Mouse (Mus musculus) testis, adult 2 months (tissue): ENCODE data around the gene Tspo. TPM values are rescaled to one million over a fixed set of nuclear protein-coding genes. Genes with fewer than 3 reads are reported as not detected.

Source experiments
- H3K27ac ChIP-seq: fragments of 200-500 bp; 2 replicates; pipeline ENCODE4 v1.5.1; 2012; ENCODE audit warnings: low read depth, low read length; ENCODE audit not compliant: control insufficient read depth, insufficient read depth
- H3K27me3 ChIP-seq: fragments of 200-500 bp; 2 replicates; pipeline ENCODE4 v1.6.1; 2012; ENCODE audit warnings: mild to moderate bottlenecking, low read length, moderate library complexity; ENCODE audit not compliant: control insufficient read depth, insufficient read depth
- H3K36me3 ChIP-seq: fragments of 200-500 bp; 2 replicates; pipeline ENCODE4 v1.6.1; 2012; ENCODE audit warnings: mild to moderate bottlenecking, low read length; ENCODE audit not compliant: control insufficient read depth, insufficient read depth
- H3K4me1 ChIP-seq: fragments of 200-500 bp; 2 replicates; pipeline ENCODE4 v1.6.1; 2012; ENCODE audit warnings: low read length; ENCODE audit not compliant: control insufficient read depth, insufficient read depth
- H3K4me3 ChIP-seq: fragments of 200-500 bp; 2 replicates; pipeline ENCODE4 v1.5.1; 2012; ENCODE audit warnings: low read depth, mild to moderate bottlenecking, low read length, moderate library complexity, mixed read lengths; ENCODE audit not compliant: control insufficient read depth
- CTCF ChIP-seq: fragments of 200-500 bp; IDR thresholded peaks from 2 replicates; pipeline ENCODE4 v1.5.1; 2012; ENCODE audit warnings: low read depth, mild to moderate bottlenecking, inconsistent platforms, low read length, moderate library complexity; ENCODE audit not compliant: control insufficient read depth, insufficient read depth, insufficient replicate concordance
- POLR2A ChIP-seq: fragments of 200-500 bp; IDR thresholded peaks from 2 replicates; pipeline ENCODE4 v1.6.1; 2012; ENCODE audit warnings: low read depth, mild to moderate bottlenecking, inconsistent platforms, low read length, moderate library complexity; ENCODE audit not compliant: control insufficient read depth
- polyA plus RNA-seq: library from polyadenylated mRNA; depleted of rRNA; stranded (reverse); fragments of >200 nt; gene quantifications from 2 replicates; pipeline ENCODE4 v1.2.3, GENCODE M21; 2012

Gene Tspo
- polyA plus RNA-seq, 1 experiment: 19.5 TPM

DNA sequence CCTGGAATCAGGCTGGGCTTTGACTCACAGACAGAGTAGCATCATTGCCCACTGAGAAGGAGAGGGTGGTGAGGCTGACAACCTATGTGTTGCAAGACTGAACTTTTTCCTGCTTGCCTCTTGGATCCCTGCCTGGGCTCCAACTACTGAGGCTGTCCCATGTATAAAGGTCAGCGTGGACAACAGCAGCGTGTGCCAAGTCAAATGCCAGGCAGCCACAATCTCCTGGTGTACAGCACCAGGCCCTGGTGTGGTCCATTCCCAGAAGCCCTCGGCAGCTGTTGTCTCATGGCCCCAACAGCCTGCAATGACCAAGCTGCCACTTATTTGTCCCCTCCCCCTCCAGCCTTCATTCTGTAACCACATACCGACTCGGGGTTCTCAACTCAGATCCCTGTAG lies 8.2 kb downstream of the Tspo start:
- no peaks in the 10 kb centered on the region; the same call in 1 of the 2 replicates for H3K4me1 ChIP-seq
- TF ChIP-seq CTCF (no peak), POLR2A (no peak)

DNA sequence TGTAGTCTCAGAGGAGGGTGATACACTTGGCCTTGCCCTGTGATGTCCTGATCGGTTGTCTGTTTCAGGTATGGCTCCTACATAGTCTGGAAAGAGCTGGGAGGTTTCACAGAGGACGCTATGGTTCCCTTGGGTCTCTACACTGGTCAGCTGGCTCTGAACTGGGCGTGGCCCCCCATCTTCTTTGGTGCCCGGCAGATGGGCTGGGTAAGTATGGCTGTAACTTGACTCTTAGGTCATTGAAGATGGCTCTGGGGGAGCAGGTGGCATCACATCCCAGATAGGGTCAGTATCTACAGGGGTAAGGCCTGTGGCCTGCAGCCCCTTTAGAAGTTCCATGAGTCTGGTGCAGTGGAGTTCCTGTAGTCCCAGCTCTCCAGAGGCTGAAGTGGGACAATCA lies 8.7 kb downstream of the Tspo start:
- no peak overlapping the region for H3K27ac ChIP-seq
- H3K4me3 ChIP-seq: no peak overlapping the region
- no peaks in the 10 kb centered on the region; the same call in 1 of the 2 replicates for H3K4me1 ChIP-seq
- TF ChIP-seq POLR2A: no peak
- TF ChIP-seq CTCF: no peak
- H3K27me3 ChIP-seq: no peaks in the 10 kb centered on the region
- no peaks in the 10 kb centered on the region for H3K36me3 ChIP-seq

More for the DNA sequence above, 8.2 kb downstream of the Tspo start:
- no peak overlapping the region for H3K4me3 ChIP-seq
- no peaks in the 10 kb centered on the region for H3K36me3 ChIP-seq
- H3K27ac ChIP-seq: no peak overlapping the region
- H3K27me3 ChIP-seq: no peaks in the 10 kb centered on the region

DNA sequence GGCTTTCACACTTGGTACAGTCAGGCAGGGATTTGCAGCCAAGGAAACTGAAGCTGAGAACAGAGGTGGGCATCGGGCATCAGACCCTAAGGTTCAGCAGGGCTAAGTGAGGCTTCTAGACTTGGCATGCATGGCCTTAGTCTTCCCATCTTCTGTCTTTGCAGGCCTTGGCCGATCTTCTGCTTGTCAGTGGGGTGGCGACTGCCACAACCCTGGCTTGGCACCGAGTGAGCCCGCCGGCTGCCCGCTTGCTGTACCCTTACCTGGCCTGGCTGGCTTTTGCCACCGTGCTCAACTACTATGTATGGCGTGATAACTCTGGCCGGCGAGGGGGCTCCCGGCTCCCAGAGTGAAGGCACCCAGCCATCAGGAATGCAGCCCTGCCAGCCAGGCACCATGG lies 10.2 kb downstream of the Tspo start:
- no peaks in the 10 kb centered on the region for H3K36me3 ChIP-seq
- no peaks in the 10 kb centered on the region; the same call in 1 of the 2 replicates for H3K4me1 ChIP-seq
- no peak overlapping the region for H3K4me3 ChIP-seq
- TF ChIP-seq POLR2A (no peak), CTCF (no peak)
- H3K27me3 ChIP-seq: no peaks in the 10 kb centered on the region
- H3K27ac ChIP-seq: no peak overlapping the region

DNA sequence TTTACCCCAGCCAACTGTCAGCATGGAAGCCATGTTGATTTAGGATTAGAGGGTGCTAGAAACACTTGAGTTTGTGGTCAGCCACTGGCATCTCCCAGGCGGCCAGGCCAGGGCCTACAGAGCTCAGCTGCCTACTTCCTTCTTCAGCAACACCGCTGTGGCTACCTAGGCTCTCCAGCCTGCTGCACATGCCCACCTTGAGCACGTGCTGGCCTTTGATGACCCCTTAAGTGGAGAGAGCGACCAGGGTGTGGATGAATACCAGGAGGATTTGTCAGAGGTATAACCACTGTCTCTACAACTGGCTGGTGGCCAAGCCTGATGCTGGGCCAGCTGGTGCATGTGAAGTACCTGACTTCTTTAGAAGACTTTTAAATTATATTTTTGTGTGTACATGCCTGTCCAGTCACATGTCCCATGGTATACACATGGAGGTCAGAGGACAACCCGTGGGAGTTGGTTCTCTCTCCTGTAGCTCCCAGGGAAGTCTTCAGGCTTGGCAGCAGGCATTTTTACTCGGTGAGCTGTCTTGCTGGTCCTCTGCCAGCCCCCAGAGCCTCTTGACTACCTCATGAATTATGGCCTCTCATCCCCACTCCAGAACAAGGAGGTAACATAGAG lies 11.4 kb downstream of the Tspo start:
- Histone ChIP-seq H3K36me3 (no peaks in the 10 kb centered on the region), H3K27ac (no peak overlapping the region), H3K4me1 (no peaks in the 10 kb centered on the region; the same call in 1 of the 2 replicates), H3K27me3 (no peaks in the 10 kb centered on the region), H3K4me3 (no peak overlapping the region)
- no peak for TF ChIP-seq POLR2A
- TF ChIP-seq CTCF: no peak

DNA sequence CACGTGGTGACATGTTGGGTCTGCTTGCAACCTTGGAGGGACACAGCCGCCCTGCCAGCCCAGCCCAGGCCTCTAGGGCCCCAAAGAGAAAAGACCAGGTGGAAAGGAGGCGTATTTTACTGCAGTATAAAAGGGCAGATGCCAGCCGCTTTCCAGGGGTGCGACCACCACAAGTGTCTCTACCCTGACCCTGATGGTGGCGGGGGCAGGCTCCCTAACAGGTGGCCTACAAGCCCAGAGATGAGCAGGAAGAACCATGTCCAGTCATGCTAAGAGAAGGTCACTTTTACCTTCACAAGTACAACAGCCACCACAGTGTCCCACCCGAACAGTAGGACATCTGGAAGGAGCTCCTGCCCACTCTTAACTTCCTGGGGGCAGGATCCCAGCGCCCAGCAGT lies 12.2 kb downstream of the Tspo start:
- Histone ChIP-seq H3K27ac (no peak overlapping the region), H3K27me3 (no peaks in the 10 kb centered on the region), H3K4me1 (no peaks in the 10 kb centered on the region; the same call in 1 of the 2 replicates), H3K4me3 (no peak overlapping the region), H3K36me3 (no peaks in the 10 kb centered on the region)
- TF ChIP-seq CTCF (no peak), POLR2A (no peak)

DNA sequence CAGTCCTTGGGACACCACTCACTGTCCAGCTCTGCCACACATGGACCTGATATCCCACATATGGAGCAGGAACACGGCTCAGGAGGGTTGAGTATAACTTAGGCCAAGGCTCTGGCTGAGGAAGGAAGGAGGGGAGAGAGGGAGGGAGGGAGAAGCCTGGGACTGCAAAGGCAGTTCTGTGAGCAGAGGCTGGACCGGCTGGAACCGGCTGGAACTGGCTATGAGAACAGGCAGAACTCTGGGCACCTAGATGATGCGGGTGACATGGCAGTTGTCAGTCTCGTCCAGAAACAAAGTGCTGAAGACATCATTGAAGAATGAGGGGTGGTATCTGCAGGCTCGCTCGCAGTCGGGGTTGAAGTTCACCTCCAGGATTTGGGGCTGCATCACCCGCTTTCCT lies 13.3 kb downstream of the Tspo start:
- Histone ChIP-seq H3K4me1 (no peaks in the 10 kb centered on the region; the same call in 1 of the 2 replicates), H3K27me3 (no peaks in the 10 kb centered on the region), H3K36me3 (no peaks in the 10 kb centered on the region), H3K27ac (no peak overlapping the region), H3K4me3 (no peak overlapping the region)
- TF ChIP-seq CTCF (no peak), POLR2A (no peak)

DNA sequence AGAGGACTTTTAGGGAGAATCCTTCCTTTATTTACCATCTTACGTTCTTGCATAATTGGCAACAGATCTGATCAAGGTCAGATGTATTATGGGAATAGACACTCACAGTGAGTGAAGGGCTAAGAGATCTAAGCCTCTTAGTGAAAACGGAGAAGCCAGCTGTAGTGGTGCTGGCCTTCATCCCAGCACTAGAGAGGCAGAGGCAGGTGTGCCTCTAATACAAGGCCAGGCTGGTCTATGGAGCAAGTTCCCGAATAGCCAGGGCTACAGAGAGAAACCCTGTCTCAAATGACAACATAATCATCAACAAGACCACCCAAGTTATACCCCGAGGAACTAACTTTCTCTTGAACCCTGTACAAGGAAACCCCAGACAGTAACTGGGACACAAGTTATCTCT lies 19.5 kb downstream of the Tspo start:
- Histone ChIP-seq H3K4me1 (no peaks in the 10 kb centered on the region; the same call in 1 of the 2 replicates), H3K4me3 (no peak overlapping the region), H3K36me3 (no peaks in the 10 kb centered on the region), H3K27ac (no peak overlapping the region), H3K27me3 (no peaks in the 10 kb centered on the region)
- no peak for TF ChIP-seq POLR2A
- TF ChIP-seq CTCF: no peak
